Mouse (Mus musculus) forebrain, embryonic 15.5 days (tissue): Measurements from ENCODE around the gene Tram2. TPM values are rescaled to one million over a fixed set of nuclear protein-coding genes. Genes with fewer than 3 reads are reported as not detected.

ENCODE experiments used
- ATAC-seq: fragments of 200-750 bp; cut with Nextera tagmentation; replicated peaks from 2 replicates; pipeline ENCODE4 v1.8.0; 2017; ENCODE audit warnings: mild to moderate bottlenecking, moderate TSS enrichment, moderate library complexity
- H3K27ac ChIP-seq: fragments of 300-500 bp; sonication (generic); replicated peaks from 2 replicates; pipeline ENCODE4 v1.5.1; 2015; ENCODE audit warnings: mild to moderate bottlenecking, inconsistent platforms
- H3K27me3 ChIP-seq: fragments of 300-500 bp; sonication (generic); 2 replicates; pipeline ENCODE4 v1.6.1; 2015; ENCODE audit warnings: inconsistent platforms
- H3K36me3 ChIP-seq: fragments of 300-500 bp; sonication (generic); 2 replicates; pipeline ENCODE4 v1.6.1; 2015; ENCODE audit warnings: mild to moderate bottlenecking, inconsistent platforms
- H3K4me1 ChIP-seq: fragments of 300-500 bp; sonication (generic); 2 replicates; pipeline ENCODE4 v1.6.1; 2015; ENCODE audit warnings: inconsistent platforms
- H3K4me2 ChIP-seq: fragments of 300-500 bp; sonication (generic); replicated peaks from 2 replicates; pipeline ENCODE4 v1.6.1; 2015; ENCODE audit warnings: mild to moderate bottlenecking, inconsistent platforms
- H3K4me3 ChIP-seq: fragments of 300-500 bp; sonication (generic); 2 replicates; pipeline ENCODE4 v1.5.1; 2015; ENCODE audit warnings: mild to moderate bottlenecking, inconsistent platforms
- H3K9ac ChIP-seq: fragments of 300-500 bp; sonication (generic); replicated peaks from 2 replicates; pipeline ENCODE4 v1.6.1; 2015; ENCODE audit warnings: mild to moderate bottlenecking, inconsistent platforms
- H3K9me3 ChIP-seq: fragments of 300-500 bp; sonication (generic); 2 replicates; pipeline ENCODE4 v1.6.1; 2016; ENCODE audit warnings: inconsistent platforms
- WGBS: fragments of 180-500 bp; shearing (Covaris S2); methylation state at CpG from one replicate; pipeline ENCODE4 v1.1.7; 2015; ENCODE audit warnings: mixed read lengths; 5-methylcytosine and 5-hydroxymethylcytosine counted together
- polyA plus RNA-seq: library from polyadenylated mRNA; unstranded; fragments of >200 nt; fragmentation: Nextera tagmentation; extraction: Ambion mirVana; gene quantifications from 2 replicates; pipeline ENCODE4 v1.2.1, GENCODE M21; 2015

Tram2 gene
- polyA plus RNA-seq, 1 experiment from 2014 or later, result 1.8 TPM

DNA sequence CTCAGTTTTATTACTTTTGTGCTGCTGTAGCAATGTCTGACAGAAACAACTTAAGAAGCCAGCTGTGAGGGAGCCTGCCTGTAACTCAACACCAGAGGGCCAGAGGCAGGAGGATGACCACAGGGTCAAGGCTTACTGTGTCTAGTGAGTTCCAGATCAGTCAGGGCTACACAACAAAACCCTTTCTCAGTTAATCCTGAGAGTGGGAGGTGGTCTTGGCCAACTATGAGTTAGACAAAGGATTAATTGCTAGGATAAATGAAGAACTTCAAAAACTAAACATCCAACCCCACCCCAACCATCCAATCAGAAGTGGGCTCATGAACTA, 45.3 kb downstream of the Tram2 start:
- H3K9me3 ChIP-seq, result no peaks in the 10 kb centered on the region
- no peaks in the 10 kb centered on the region for H3K36me3 ChIP-seq
- H3K4me2 ChIP-seq, result no peak overlapping the region
- H3K4me1 ChIP-seq, result no peaks in the 10 kb centered on the region
- no peak overlapping the region for H3K27ac ChIP-seq
- no peak overlapping the region for H3K9ac ChIP-seq
- H3K4me3 ChIP-seq, result no peak overlapping the region
- H3K27me3 ChIP-seq, result no peaks in the 10 kb centered on the region
- no peak for ATAC-seq

DNA sequence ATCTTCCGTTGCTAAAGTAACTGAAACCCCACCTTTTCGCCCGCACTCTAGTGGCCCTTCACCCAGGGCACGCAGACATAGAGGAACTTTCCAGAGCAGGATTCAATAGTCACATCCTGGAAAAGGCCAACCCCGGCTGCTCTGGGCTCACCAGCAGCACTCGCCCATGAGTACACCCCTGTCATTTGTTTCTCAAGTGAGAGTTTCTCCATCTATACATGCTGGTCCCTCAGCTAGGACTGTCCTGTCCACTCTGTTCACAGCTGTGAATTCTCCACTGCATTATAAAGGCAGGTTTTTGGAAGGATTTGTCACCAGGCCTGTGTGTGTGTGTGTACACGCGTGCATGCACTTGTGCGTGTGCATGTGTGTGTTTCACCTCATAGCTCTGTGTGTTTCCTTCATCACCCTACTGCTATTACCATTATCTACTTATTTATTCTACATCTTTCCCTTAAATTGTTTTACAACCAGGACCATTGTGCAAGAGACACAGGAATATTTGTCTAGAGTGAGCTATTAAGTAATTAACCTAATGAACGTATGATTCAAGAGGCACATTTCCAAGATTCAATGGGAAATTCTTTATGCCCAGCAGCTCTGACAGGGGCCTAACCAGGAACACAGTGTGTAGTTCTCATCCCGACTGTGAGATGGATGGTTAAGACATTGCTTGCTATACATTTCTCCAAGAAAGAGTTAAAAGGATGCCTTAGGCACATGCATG, 45.8 kb downstream of the Tram2 start:
- H3K36me3 ChIP-seq, result no peaks in the 10 kb centered on the region
- H3K4me3 ChIP-seq, result no peak overlapping the region
- WGBS, result 87% methylated on average over 11 of the region's 11 CpGs
- no peak overlapping the region for H3K27ac ChIP-seq
- no peaks in the 10 kb centered on the region for H3K27me3 ChIP-seq
- no peaks in the 10 kb centered on the region for H3K9me3 ChIP-seq
- no peak for ATAC-seq
- H3K4me1 ChIP-seq, result no peaks in the 10 kb centered on the region
- no peak overlapping the region for H3K9ac ChIP-seq
- H3K4me2 ChIP-seq, result no peak overlapping the region

DNA sequence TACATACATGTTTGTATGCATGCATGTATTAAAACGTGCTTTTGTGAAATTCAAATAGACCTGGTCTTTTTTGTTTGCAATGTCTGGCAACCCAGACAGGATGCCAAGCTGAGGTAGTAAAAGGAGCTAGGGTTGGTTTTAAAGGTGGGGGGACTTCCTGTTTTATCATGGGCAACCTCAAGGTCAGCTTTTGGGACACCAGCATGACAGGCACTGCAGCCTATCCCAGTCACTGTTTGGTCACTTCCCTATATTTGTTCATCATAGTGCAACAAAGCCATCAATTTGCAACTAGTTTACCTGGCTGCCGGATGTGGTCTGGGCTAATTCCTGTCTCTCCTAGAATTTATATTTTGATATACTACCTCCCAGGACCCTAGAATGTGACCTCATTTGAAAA, 47.4 kb downstream of the Tram2 start:
- ATAC-seq, result no peak
- no peaks in the 10 kb centered on the region for H3K9me3 ChIP-seq
- no peaks in the 10 kb centered on the region for H3K4me1 ChIP-seq
- H3K4me3 ChIP-seq, result no peak overlapping the region
- H3K27me3 ChIP-seq, result no peaks in the 10 kb centered on the region
- H3K4me2 ChIP-seq, result no peak overlapping the region
- WGBS, result 98% methylated on average over 2 of the region's 2 CpGs
- H3K27ac ChIP-seq, result no peak overlapping the region
- no peak overlapping the region for H3K9ac ChIP-seq
- H3K36me3 ChIP-seq, result no peaks in the 10 kb centered on the region

DNA sequence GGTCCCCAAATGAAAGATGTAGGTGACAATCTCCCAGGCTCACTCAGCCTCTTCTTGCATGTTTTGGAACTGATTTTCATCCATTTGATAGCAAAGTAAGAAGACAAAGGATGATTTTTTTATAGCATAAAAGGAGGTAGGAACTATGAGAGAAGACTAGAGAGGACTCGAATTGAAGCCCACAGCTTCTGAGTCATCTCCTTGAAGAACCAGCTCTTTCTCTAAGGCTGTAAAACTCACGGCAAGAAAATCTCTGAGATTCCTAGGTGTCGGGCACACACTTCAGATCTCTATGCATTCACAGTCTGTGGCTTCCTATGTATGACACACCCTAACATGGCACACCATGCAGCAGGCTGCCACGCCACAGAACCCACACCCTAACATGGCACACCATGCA, 50.0 kb downstream of the Tram2 start:
- no peak overlapping the region for H3K4me3 ChIP-seq
- no peaks in the 10 kb centered on the region for H3K36me3 ChIP-seq
- WGBS, result 90% methylated on average over 4 of the region's 4 CpGs
- H3K4me2 ChIP-seq, result no peak overlapping the region
- H3K9me3 ChIP-seq, result no peaks in the 10 kb centered on the region
- H3K4me1 ChIP-seq, result no peaks in the 10 kb centered on the region
- ATAC-seq, result no peak
- H3K9ac ChIP-seq, result no peak overlapping the region
- H3K27ac ChIP-seq, result no peak overlapping the region
- H3K27me3 ChIP-seq, result no peaks in the 10 kb centered on the region

DNA sequence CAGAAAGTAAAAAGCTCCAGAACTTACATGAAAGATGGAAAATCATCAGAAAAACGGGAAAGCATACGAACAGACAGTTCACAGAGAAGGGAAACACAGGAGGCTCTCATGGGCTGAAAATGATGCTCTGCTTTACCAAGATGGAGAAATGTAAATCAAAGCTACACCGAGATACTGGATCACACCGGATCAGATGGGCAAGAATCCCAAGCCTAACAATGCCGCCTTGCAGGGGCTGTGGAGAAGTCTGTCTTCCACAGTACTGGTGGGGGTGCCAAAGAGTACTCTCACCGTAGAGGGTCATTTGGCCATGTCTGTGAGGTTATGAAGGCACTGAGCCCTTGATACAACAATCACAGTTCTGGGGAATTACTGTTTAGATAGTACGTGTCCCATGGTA, 52.5 kb downstream of the Tram2 start:
- Histone ChIP-seq H3K4me3 (no peak overlapping the region), H3K27me3 (no peaks in the 10 kb centered on the region), H3K9ac (no peak overlapping the region), H3K9me3 (no peaks in the 10 kb centered on the region), H3K4me2 (no peak overlapping the region), H3K4me1 (no peaks in the 10 kb centered on the region), H3K36me3 (no peaks in the 10 kb centered on the region), H3K27ac (no peak overlapping the region)
- 77% methylated on average over 7 of the region's 7 CpGs for WGBS
- ATAC-seq, result no peak

DNA sequence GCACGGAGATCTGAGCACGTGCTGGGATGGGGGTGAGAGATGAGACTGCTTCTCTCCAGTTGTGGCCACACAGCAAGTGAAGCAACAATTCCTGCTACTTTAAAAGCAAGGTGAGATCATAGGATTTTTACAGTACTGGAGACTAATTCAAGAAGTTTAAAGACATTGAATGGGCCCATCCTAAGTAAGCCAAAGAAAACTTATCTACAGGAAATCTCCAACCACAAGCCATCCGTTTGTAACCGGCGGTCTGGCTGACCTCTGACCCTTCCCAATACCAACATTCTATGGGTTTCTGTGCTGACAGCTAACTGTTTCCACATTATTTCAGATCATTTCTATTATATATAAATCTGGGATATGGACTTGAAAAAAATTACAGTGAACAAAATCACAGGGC, 53.8 kb downstream of the Tram2 start:
- WGBS, result 92% methylated on average over 5 of the region's 5 CpGs
- H3K9me3 ChIP-seq, result no peaks in the 10 kb centered on the region
- H3K27me3 ChIP-seq, result no peaks in the 10 kb centered on the region
- no peak overlapping the region for H3K9ac ChIP-seq
- H3K36me3 ChIP-seq, result no peaks in the 10 kb centered on the region
- ATAC-seq, result no peak
- H3K4me3 ChIP-seq, result no peak overlapping the region
- no peaks in the 10 kb centered on the region for H3K4me1 ChIP-seq
- no peak overlapping the region for H3K27ac ChIP-seq
- no peak overlapping the region for H3K4me2 ChIP-seq

DNA sequence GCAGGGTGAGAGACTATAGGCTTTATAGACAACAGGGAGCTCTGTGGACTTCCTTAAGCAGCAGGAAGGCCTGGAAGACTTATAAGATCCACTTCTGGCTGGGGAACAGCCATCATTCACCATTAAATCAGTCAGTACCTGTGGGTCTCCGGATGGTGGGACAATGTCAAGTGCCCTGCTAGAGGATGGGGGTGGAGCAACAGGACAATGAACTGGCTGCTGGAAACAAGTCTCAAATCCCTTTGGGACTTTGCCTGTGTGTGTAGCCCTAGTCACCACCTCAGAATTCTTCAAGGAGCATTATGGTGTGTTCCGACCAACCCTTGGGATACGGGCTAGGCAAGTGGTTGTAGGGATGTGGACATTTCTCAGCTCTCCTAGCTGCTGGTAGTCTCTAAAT, 55.9 kb downstream of the Tram2 start:
- Histone ChIP-seq H3K4me2 (no peak overlapping the region), H3K36me3 (no peaks in the 10 kb centered on the region), H3K27me3 (no peaks in the 10 kb centered on the region), H3K9me3 (no peaks in the 10 kb centered on the region), H3K27ac (no peak overlapping the region), H3K9ac (no peak overlapping the region), H3K4me1 (no peaks in the 10 kb centered on the region), H3K4me3 (no peak overlapping the region)
- WGBS, result 84% methylated on average over 3 of the region's 3 CpGs
- ATAC-seq, result no peak

DNA sequence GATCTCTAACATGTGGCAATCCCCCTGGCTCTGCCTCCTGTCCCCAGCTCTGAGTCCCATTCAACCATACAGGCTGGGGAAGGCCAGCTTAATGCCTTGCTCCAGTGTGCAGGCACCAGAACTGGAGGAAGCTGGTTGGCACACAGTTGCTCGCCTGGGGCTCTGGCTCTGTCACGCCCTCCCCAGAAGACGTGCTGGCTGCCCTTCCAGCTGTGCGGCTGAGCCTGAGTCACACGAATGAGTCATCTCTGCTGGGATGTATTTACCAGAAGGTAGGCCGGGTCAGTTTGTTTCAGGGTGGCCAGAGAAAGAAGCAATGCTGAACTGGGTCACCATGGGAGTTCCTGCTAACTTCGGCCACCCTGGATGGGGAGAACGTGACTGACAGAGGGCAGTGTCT, 64.6 kb downstream of the Tram2 start:
- 71% methylated on average over 8 of the region's 8 CpGs for WGBS
- Histone ChIP-seq H3K4me1 (no peaks in the 10 kb centered on the region), H3K4me2 (no peak overlapping the region), H3K27me3 (no peaks in the 10 kb centered on the region), H3K9me3 (no peaks in the 10 kb centered on the region), H3K36me3 (no peaks in the 10 kb centered on the region), H3K27ac (no peak overlapping the region), H3K9ac (no peak overlapping the region), H3K4me3 (no peak overlapping the region)
- no peak for ATAC-seq

DNA sequence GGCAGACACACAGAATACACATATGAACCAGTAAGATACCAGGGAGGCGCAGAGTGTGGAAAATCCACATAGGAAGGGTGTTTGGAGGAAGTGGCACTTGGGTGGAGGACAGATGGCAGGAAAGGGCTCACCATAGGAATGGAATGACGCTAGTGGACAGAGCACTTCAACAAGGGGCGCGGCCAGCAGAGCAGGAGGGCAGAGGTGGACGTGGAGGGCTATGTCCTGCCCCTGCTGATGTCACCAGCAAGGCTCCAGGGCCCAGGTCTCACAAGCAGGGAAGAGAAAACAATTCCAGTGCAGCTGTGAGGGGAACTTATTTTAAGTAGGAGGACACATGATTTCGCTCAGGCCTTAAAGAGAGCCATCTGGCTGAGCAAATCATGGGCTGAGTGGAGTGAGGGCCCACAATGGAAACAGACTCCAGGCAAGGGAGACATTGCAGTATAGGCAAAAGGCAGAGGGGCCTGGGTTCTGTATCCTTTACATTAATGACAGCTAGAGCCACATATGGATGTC, 68.7 kb downstream of the Tram2 start:
- Histone ChIP-seq H3K27ac (no peak overlapping the region), H3K9ac (no peak overlapping the region), H3K4me2 (no peak overlapping the region), H3K36me3 (no peaks in the 10 kb centered on the region), H3K27me3 (no peaks in the 10 kb centered on the region), H3K4me3 (no peak overlapping the region), H3K4me1 (no peaks in the 10 kb centered on the region), H3K9me3 (no peaks in the 10 kb centered on the region)
- no peak for ATAC-seq
- WGBS, result 87% methylated on average over 6 of the region's 6 CpGs

DNA sequence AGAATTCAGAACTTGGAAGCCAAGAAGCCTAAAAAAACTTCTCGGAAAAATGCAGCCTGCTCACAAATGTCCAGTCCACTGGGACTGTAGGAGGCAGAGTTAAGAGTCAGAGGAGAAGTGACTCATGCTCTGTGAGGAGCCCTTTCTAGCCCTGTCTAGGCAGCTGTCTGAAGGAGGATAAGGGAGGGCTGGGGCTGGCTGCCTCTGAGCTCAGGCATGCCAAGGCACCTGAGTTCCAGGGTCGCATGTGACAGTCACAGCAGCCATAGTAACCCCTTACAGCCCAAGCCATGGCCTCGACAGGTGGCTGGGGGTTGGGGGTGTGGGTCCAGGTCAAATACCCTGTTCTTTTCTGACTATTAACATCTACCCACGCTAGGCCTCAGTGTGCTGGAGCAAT, 70.1 kb downstream of the Tram2 start:
- H3K9ac ChIP-seq, result no peak overlapping the region
- no peak for ATAC-seq

DNA sequence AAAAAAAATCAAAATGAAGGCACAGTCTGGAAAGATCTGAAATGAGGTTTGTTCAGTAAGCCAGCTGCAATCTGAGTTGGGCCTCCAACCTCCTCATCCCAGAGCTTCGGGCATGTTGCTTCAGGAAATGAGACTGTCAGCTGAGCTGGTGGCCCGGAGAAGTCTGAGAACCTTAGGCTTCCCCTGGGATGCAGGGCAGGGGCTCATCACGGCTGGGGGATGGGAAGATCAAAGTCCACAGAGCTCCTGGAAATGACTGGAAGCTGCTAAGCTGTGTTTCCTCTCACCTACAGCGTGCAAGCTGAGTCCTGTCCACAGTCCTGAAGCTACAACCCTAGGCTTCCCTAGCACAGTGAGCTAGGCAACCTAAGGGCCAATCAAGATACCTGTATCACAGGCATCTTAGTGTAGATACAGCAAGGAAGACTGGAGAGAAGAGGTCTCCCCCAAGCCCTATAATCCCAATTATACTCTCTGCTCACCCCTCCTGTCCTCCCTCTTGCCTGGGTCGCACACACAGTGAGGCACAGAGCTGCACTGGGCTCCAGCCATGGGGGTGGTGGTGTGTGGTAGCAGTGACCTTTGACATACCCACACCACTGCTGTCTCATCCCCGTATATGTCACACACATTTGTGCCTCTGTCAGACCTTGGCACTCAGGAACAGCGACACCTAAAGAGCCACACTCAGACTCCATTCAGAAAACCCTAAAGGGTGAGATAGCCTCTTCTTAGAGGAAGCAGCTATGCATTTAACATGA, 70.9 kb downstream of the Tram2 start:
- H3K4me2 ChIP-seq, result no peak overlapping the region
- no peak overlapping the region for H3K9ac ChIP-seq
- no peaks in the 10 kb centered on the region for H3K27me3 ChIP-seq
- 87% methylated on average over 7 of the region's 7 CpGs for WGBS
- H3K36me3 ChIP-seq, result no peaks in the 10 kb centered on the region
- H3K9me3 ChIP-seq, result no peaks in the 10 kb centered on the region
- no peak for ATAC-seq
- H3K4me3 ChIP-seq, result no peak overlapping the region
- no peak overlapping the region for H3K27ac ChIP-seq
- H3K4me1 ChIP-seq, result peaks cover under 1% of the 10 kb centered on the region; the same call in 1 of the 2 replicates

More for the DNA sequence above, 70.1 kb downstream of the Tram2 start:
- WGBS, result 73% methylated on average over 4 of the region's 4 CpGs
- Histone ChIP-seq H3K36me3 (no peaks in the 10 kb centered on the region), H3K4me1 (no peaks in the 10 kb centered on the region), H3K27ac (no peak overlapping the region), H3K4me3 (no peak overlapping the region), H3K27me3 (no peaks in the 10 kb centered on the region), H3K9me3 (no peaks in the 10 kb centered on the region), H3K4me2 (no peak overlapping the region)

DNA sequence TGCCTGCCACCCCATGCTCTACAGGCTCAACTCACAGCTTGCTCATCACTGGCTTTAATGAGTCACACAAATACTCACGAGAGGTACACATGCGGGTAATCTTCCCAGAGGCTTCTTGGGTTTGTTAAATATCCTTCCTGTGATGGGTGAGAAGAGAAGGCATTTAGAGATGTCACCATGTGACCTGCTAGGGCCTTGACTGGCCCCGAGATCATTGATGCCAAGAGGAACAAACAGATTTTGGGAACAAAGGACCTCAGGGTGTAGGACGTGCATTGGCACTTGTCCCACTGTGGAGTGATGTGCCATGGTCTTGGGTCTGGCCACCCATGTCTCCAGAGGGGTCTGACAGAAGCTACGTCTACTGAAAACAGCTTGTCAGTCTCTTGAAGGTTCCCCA, 72.3 kb downstream of the Tram2 start:
- Histone ChIP-seq H3K4me3 (no peak overlapping the region), H3K4me2 (no peak overlapping the region), H3K27me3 (no peaks in the 10 kb centered on the region), H3K9ac (no peak overlapping the region), H3K27ac (no peak overlapping the region), H3K9me3 (no peaks in the 10 kb centered on the region), H3K36me3 (no peaks in the 10 kb centered on the region), H3K4me1 (peaks cover 7% of the 10 kb centered on the region)
- WGBS, result 88% methylated on average over 5 of the region's 5 CpGs
- no peak for ATAC-seq

DNA sequence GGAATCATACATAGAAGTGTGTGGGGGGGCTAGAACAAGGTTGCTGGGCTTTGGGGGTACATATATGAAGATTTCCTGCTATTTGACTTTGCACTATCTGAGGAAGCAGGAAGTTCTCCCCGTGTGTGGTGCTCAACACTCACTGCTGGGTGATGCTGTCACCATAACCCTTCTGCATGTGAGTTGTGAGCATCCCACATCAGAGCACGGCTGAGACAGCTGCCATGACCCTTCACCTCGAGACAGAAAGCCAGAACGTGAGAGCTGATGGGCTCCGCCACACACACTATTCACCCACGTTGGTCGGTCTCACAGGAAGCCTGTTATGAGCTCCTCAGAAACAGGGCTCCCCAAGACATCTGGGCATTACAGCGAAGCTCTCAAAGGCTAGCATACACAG, 74.4 kb downstream of the Tram2 start:
- no peak overlapping the region for H3K27ac ChIP-seq
- no peak overlapping the region for H3K4me3 ChIP-seq
- 84% methylated on average over 8 of the region's 8 CpGs for WGBS
- H3K9ac ChIP-seq, result no peak overlapping the region
- no peaks in the 10 kb centered on the region for H3K36me3 ChIP-seq
- peaks cover 7% of the 10 kb centered on the region for H3K4me1 ChIP-seq
- H3K27me3 ChIP-seq, result no peaks in the 10 kb centered on the region
- H3K9me3 ChIP-seq, result no peaks in the 10 kb centered on the region
- no peak for ATAC-seq
- H3K4me2 ChIP-seq, result no peak overlapping the region
